Mouse (Mus musculus): ENCODE measurements around the gene Plxnd1. TPM values are rescaled to one million over a fixed set of nuclear protein-coding genes. Genes with fewer than 3 reads are reported as not detected.

Gene Plxnd1
- total and polyA plus RNA-seq, 3 experiments, result 27.7 to 73.8 (median 63.2) TPM

DNA sequence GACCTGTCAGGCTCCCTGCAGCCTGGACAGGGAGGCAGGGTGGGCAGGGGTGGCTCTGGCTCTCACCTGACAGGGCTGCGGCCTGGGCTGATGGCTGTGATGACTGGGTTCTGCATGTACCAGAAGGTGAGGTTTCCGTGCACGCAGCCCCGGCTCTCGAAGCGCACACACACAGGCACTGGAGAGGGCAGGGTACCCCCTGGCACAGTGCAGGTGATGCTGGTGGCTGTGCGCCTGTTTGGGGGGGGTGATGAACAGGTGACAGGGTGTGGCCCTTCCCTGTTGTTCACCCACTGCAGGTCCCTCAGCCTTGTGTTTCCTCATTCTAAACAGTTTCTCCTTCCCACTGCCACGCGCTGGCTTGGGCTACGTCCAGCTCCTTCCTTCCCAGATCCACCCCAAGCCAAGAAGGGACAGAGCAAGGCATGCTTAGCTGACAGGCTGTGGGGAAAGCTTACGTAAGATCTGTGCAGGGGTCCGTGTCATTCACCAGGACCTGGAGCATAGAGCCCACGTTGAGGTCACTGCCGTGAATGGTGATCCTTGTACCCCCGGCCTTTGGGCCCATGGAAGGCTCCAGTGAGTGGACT lies 27.4 kb downstream of the Plxnd1 start:
- no peak overlapping the region for H3K9ac ChIP-seq (ENCODE audit: insufficient read depth, low read depth)
- DNase-seq (ENCODE audit: extremely low read depth), result no peak
- dilution Hi-C loops (cut with MboI; ENCODE audit: extremely low pct_ligation_motif_present, extremely low pct_unique_long_range_greater_than_20kb, low sequenced_read_pairs) (no loop called here), in situ Hi-C loops (cut with MboI; ENCODE audit: low pct_ligation_motif_present, low pct_unique_long_range_greater_than_20kb, low sequenced_read_pairs) (no loop called here)
- TF ChIP-seq MXI1 (IDR thresholded peaks at IDR 0.05; ENCODE audit: low read depth, low read length), result no peak
- TF ChIP-seq MAFK (IDR thresholded peaks at IDR 0.05; ENCODE audit: insufficient replicate concordance, low read length), result no peak
- TF ChIP-seq SMC3 (IDR thresholded peaks at IDR 0.05; ENCODE audit: low read depth, low read length), result no peak
- no peak for TF ChIP-seq E2F4 (IDR thresholded peaks at IDR 0.05; ENCODE audit: insufficient replicate concordance, low read depth, low read length)
- H3K4me2 ChIP-seq (ENCODE audit: insufficient read depth, low read depth, poor library complexity, severe bottlenecking), result no peak overlapping the region
- H3K36me3 ChIP-seq (replicated peaks in 1 of 2; ENCODE audit: control insufficient read depth in 1 of 2, insufficient read depth in 1 of 2, low read length in 1 of 2), result peaks cover 76 to 95% of the 10 kb centered on the region in 2 experiments
- no peaks in the 10 kb centered on the region for H3K9me3 ChIP-seq (replicated peaks; ENCODE audit: low read length)
- H3K27ac ChIP-seq (ENCODE audit: insufficient read depth, low read depth), result no peak overlapping the region
- H3K4me1 ChIP-seq (ENCODE audit: control insufficient read depth in 1 of 2, insufficient read depth in 2 of 2), result peaks cover 0 to 49% of the 10 kb centered on the region in 2 experiments; a peak in 2 of 4 replicates
- H3K79me2 ChIP-seq (replicated peaks; ENCODE audit: control insufficient read depth, extremely low read depth, insufficient read depth, poor library complexity, severe bottlenecking), result no peaks in the 10 kb centered on the region
- no peaks in the 10 kb centered on the region for H3K27me3 ChIP-seq (replicated peaks)
- H3K4me3 ChIP-seq (replicated peaks in 1 of 3; ENCODE audit: low read depth in 2 of 3, low read length in 2 of 3, poor library complexity in 1 of 3), result no peak overlapping the region

DNA sequence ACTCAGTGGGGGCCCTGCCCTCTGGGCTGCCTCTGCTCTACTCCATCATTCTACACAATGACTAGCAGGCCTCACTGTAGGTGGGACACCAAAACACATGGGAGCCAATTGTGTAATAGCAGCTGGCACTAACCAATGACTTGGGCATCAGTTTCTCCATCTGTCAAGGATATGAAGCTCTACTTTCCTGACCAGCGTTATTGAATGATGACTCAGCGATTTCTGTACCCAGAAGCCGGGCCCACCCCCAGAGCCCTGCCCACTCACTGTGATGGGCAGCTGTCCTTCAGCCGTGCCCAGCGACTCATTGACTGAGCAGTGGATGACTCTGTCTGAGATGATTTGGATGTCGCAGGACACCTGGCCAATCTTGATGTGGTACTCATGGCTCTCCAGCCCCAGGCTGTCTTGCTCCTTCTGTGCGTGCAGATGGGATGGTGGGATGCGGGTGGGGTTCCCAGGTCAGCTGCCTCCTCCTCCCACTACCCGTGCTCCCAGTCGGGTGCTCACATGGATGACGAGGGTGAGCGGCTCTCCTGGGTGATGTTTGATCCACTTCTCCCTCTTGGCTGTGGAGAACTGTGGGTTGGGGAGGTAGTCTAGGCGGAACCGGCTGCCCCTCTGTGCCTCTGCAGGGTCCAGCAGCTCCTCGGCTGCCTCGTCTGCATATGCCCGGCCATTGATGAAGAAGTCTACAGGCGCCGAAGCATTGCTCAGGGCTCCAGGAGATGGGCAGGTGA lies 28.4 kb downstream of the Plxnd1 start:
- peaks cover 74 to 95% of the 10 kb centered on the region in 2 experiments for H3K36me3 ChIP-seq (replicated peaks in 1 of 2; ENCODE audit: control insufficient read depth in 1 of 2, insufficient read depth in 1 of 2, low read length in 1 of 2)

DNA sequence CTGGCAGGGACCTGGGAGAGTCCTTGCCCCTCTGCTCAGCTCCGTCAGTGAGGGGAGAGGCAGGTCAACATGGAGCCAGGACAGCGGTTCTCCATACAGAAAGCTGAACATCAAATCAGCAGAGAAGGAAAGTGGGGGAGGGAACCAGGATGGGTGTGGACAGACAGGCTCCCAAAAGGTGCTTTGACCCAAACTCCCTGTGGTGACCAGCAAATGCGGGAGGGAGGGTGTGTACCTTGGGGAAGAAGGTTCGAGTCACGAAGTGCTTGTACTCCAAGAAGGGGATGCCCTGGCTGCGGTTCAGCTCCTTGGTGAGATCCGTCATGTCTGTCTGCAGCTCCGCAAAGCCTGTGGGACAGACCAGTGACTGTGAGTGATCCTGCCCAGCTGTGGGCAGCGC lies 31.1 kb downstream of the Plxnd1 start:
- Histone ChIP-seq H3K79me2 (replicated peaks; ENCODE audit: control insufficient read depth, extremely low read depth, insufficient read depth, poor library complexity, severe bottlenecking) (no peaks in the 10 kb centered on the region), H3K36me3 (replicated peaks in 1 of 2; ENCODE audit: control insufficient read depth in 1 of 2, insufficient read depth in 1 of 2, low read length in 1 of 2) (peaks cover 89 to 97% of the 10 kb centered on the region in 2 experiments), H3K4me2 (ENCODE audit: insufficient read depth, low read depth, poor library complexity, severe bottlenecking) (no peak overlapping the region), H3K27me3 (replicated peaks) (no peaks in the 10 kb centered on the region), H3K27ac (ENCODE audit: insufficient read depth, low read depth) (no peak overlapping the region), H3K4me3 (replicated peaks in 1 of 3; ENCODE audit: low read depth in 2 of 3, low read length in 2 of 3, poor library complexity in 1 of 3) (no peak overlapping the region), H3K9ac (ENCODE audit: insufficient read depth, low read depth) (no peak overlapping the region), H3K4me1 (ENCODE audit: control insufficient read depth in 1 of 2, insufficient read depth in 2 of 2) (peaks cover 3 to 37% of the 10 kb centered on the region in 2 experiments; a peak in 2 of 4 replicates), H3K9me3 (replicated peaks; ENCODE audit: low read length) (no peaks in the 10 kb centered on the region)
- in situ Hi-C loops (cut with MboI; ENCODE audit: low pct_ligation_motif_present, low pct_unique_long_range_greater_than_20kb, low sequenced_read_pairs), result no loop called here
- DNase-seq (ENCODE audit: extremely low read depth), result no peak
- dilution Hi-C loops (cut with MboI; ENCODE audit: extremely low pct_ligation_motif_present, extremely low pct_unique_long_range_greater_than_20kb, low sequenced_read_pairs), result no loop called here
- TF ChIP-seq CHD2 (IDR thresholded peaks at IDR 0.05; ENCODE audit: low read length) (no peak), MAZ (IDR thresholded peaks at IDR 0.05; ENCODE audit: low read depth, low read length) (no peak), HCFC1 (IDR thresholded peaks at IDR 0.05; ENCODE audit: low read depth, low read length) (no peak), MXI1 (IDR thresholded peaks at IDR 0.05; ENCODE audit: low read depth, low read length) (no peak), ZKSCAN1 (IDR thresholded peaks at IDR 0.05; ENCODE audit: borderline replicate concordance, low read depth, low read length) (no peak), ZNF384 (IDR thresholded peaks at IDR 0.05; ENCODE audit: low read depth, low read length) (no peak), MAX (IDR thresholded peaks at IDR 0.05; ENCODE audit: low read length) (no peak), MYC (IDR thresholded peaks at IDR 0.05; ENCODE audit: low read depth, low read length) (no peak), ZC3H11A (IDR thresholded peaks at IDR 0.05; ENCODE audit: low read depth, low read length) (no peak), NRF1 (IDR thresholded peaks at IDR 0.05; ENCODE audit: low read depth, low read length) (no peak)

More for the DNA sequence above, 28.4 kb downstream of the Plxnd1 start:
- Histone ChIP-seq H3K27me3 (replicated peaks) (no peaks in the 10 kb centered on the region), H3K4me3 (replicated peaks in 1 of 3; ENCODE audit: low read depth in 2 of 3, low read length in 2 of 3, poor library complexity in 1 of 3) (no peak overlapping the region), H3K4me2 (ENCODE audit: insufficient read depth, low read depth, poor library complexity, severe bottlenecking) (no peak overlapping the region), H3K27ac (ENCODE audit: insufficient read depth, low read depth) (no peak overlapping the region; the same call in 1 of the 2 replicates), H3K79me2 (replicated peaks; ENCODE audit: control insufficient read depth, extremely low read depth, insufficient read depth, poor library complexity, severe bottlenecking) (no peaks in the 10 kb centered on the region), H3K4me1 (ENCODE audit: control insufficient read depth in 1 of 2, insufficient read depth in 2 of 2) (peaks cover 0 to 48% of the 10 kb centered on the region in 2 experiments; a peak in 2 of 4 replicates), H3K9ac (ENCODE audit: insufficient read depth, low read depth) (no peak overlapping the region), H3K9me3 (replicated peaks; ENCODE audit: low read length) (no peaks in the 10 kb centered on the region)
- TF ChIP-seq MAFK (IDR thresholded peaks at IDR 0.05; ENCODE audit: insufficient replicate concordance, low read length) (peak; percentile 92), RCOR1 (conservative IDR thresholded peaks at IDR 0.05; ENCODE audit: low read depth, low read length) (no peak)
- in situ Hi-C loops (cut with MboI; ENCODE audit: low pct_ligation_motif_present, low pct_unique_long_range_greater_than_20kb, low sequenced_read_pairs) (no loop called here), dilution Hi-C loops (cut with MboI; ENCODE audit: extremely low pct_ligation_motif_present, extremely low pct_unique_long_range_greater_than_20kb, low sequenced_read_pairs) (no loop called here)
- no peak for DNase-seq (ENCODE audit: extremely low read depth)

Data from CH12.LX (cell line).